Mouse (Mus musculus): ENCODE data around the gene Olfr138. TPM values are rescaled to one million over a fixed set of nuclear protein-coding genes. Genes with fewer than 3 reads are reported as not detected.

Gene Olfr138
- polyA plus RNA-seq (2014; fragmentation: Illumina TruSeq; extraction: RNeasy Lipid Tissue Mini Kit (QIAGEN cat#74804)) = not detected

GRCm38 (mm10) chr17:38260735-38261134 lies at the start of gene Olfr138:
Gene Olfr138, plus strand, starts transcription at chr17:38261035.

DNA sequence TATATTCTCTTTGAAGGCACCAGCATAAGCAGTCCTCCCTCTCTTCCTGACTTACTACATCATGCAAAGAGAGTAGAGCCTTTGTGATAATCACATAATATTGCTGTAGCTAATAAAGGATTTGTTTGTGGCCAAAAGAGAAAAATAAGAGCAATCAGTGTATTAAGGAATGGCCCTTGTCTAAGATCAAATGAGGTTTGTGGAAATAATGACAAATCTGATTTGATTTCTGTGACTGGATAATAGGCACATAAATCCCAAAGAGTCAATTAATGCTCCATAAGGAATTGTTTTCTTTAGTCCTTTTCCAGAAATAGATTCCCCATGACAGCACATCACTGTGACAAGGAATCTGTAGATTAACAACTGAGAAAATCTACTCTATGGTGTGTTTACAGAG lies 46.6 kb downstream of the Olfr138 start, which contains the start of gene Olfr137:
TSS of gene Olfr137 (minus strand) at position 101 of the 400 bp plus-strand sequence.

Other genes starting within 250 kb of the Olfr138 start
- not detected for gene Olfr129, start 201.0 kb upstream of the Olfr138 start, polyA plus RNA-seq (2014; fragmentation: Illumina TruSeq; extraction: RNeasy Lipid Tissue Mini Kit (QIAGEN cat#74804))
- gene Olfr130, start 197.1 kb upstream of the Olfr138 start, polyA plus RNA-seq (2014; fragmentation: Illumina TruSeq; extraction: RNeasy Lipid Tissue Mini Kit (QIAGEN cat#74804)) = not detected
- gene Olfr131, start 172.3 kb upstream of the Olfr138 start, polyA plus RNA-seq (2014; fragmentation: Illumina TruSeq; extraction: RNeasy Lipid Tissue Mini Kit (QIAGEN cat#74804)) = not detected
- gene Olfr132, start 126.5 kb upstream of the Olfr138 start, polyA plus RNA-seq (2014; fragmentation: Illumina TruSeq; extraction: RNeasy Lipid Tissue Mini Kit (QIAGEN cat#74804)) = not detected
- gene Olfr133, start 115.8 kb upstream of the Olfr138 start, polyA plus RNA-seq (2014; fragmentation: Illumina TruSeq; extraction: RNeasy Lipid Tissue Mini Kit (QIAGEN cat#74804)) = not detected
- gene Olfr134, start 89.6 kb upstream of the Olfr138 start, polyA plus RNA-seq (2014; fragmentation: Illumina TruSeq; extraction: RNeasy Lipid Tissue Mini Kit (QIAGEN cat#74804)) = not detected
- not detected for gene Olfr135, start 56.7 kb upstream of the Olfr138 start, polyA plus RNA-seq (2014; fragmentation: Illumina TruSeq; extraction: RNeasy Lipid Tissue Mini Kit (QIAGEN cat#74804))
- gene Olfr137, start 46.5 kb downstream of the Olfr138 start, polyA plus RNA-seq (2014; fragmentation: Illumina TruSeq; extraction: RNeasy Lipid Tissue Mini Kit (QIAGEN cat#74804)) = not detected
- not detected for gene Olfr136, start 68.8 kb downstream of the Olfr138 start, polyA plus RNA-seq (2014; fragmentation: Illumina TruSeq; extraction: RNeasy Lipid Tissue Mini Kit (QIAGEN cat#74804))
- not detected for gene Esp36, start 159.2 kb downstream of the Olfr138 start, polyA plus RNA-seq (2014; fragmentation: Illumina TruSeq; extraction: RNeasy Lipid Tissue Mini Kit (QIAGEN cat#74804))